Mouse (Mus musculus) MEL (cell line): ENCODE data around the gene Prkcg. TPM values are rescaled to one million over a fixed set of nuclear protein-coding genes. Genes with fewer than 3 reads are reported as not detected.

Experiments
- DNase-seq: peaks from one replicate; pipeline ENCODE4 v3.0.0; 2011; ENCODE audit warnings: low read depth, low spot score
- H3K27ac ChIP-seq: 2 replicates; pipeline ENCODE4 v1.5.1; 2012; ENCODE audit warnings: low read depth, mild to moderate bottlenecking, control low read depth, low read length, moderate library complexity; ENCODE audit not compliant: control insufficient read depth
- H3K27me3 ChIP-seq, 2 experiments: fragments of 150-350 bp in 1 of 2; sonication (generic) in 1 of 2; 2 replicates each; pipeline ENCODE4 v1.6.1; 2012; ENCODE audit warnings: low read length in 2 of 2, mild to moderate bottlenecking in 2 of 2, improper control_type of control experiment in 1 of 2, moderate library complexity in 1 of 2; ENCODE audit not compliant: insufficient read depth in 2 of 2, control insufficient read depth in 1 of 2
- H3K36me3 ChIP-seq, 2 experiments: 2 replicates each; pipeline ENCODE4 v1.6.1; 2012 to 2014; ENCODE audit warnings: low read length in 2 of 2, improper control_type of control experiment in 1 of 2, inconsistent platforms in 1 of 2, mild to moderate bottlenecking in 1 of 2; ENCODE audit not compliant: insufficient read depth in 2 of 2, control insufficient read depth in 1 of 2
- H3K4me1 ChIP-seq, 2 experiments: fragments of 150-350 bp in 1 of 2; sonication (generic) in 1 of 2; 2 replicates each; pipeline ENCODE4 v1.6.1; 2012; ENCODE audit warnings: low read length in 2 of 2, improper control_type of control experiment in 1 of 2, mild to moderate bottlenecking in 1 of 2; ENCODE audit not compliant: insufficient read depth in 2 of 2, control insufficient read depth in 1 of 2
- H3K4me3 ChIP-seq, 2 experiments: fragments of 150-350 bp in 1 of 2; sonication (generic) in 1 of 2; 2 replicates each; pipeline ENCODE4 v1.5.1; 2012; ENCODE audit warnings: low read depth in 2 of 2, low read length in 2 of 2, mild to moderate bottlenecking in 2 of 2, moderate library complexity in 2 of 2, control low read depth in 1 of 2, improper control_type of control experiment in 1 of 2; ENCODE audit not compliant: control insufficient read depth in 1 of 2, insufficient read depth in 1 of 2
- H3K79me2 ChIP-seq: 2 replicates; pipeline ENCODE4 v1.6.1; 2012; ENCODE audit warnings: mild to moderate bottlenecking, low read length, moderate library complexity; ENCODE audit not compliant: control insufficient read depth, poor library complexity, insufficient read depth
- H3K9ac ChIP-seq: 2 replicates; pipeline ENCODE4 v1.6.1; 2012; ENCODE audit warnings: low read depth, mild to moderate bottlenecking, control low read depth, low read length, moderate library complexity; ENCODE audit not compliant: control insufficient read depth, poor library complexity, severe bottlenecking
- H3K9me3 ChIP-seq: fragments of 150-350 bp; sonication (generic); replicated peaks from 2 replicates; pipeline ENCODE4 v1.6.1; 2012; ENCODE audit warnings: mild to moderate bottlenecking, low read length, improper control_type of control experiment, moderate library complexity; ENCODE audit not compliant: insufficient read depth
- BHLHE40 ChIP-seq: IDR thresholded peaks from 2 replicates; pipeline ENCODE4 v1.6.1; 2012; ENCODE audit warnings: low read depth, mild to moderate bottlenecking, inconsistent platforms, low read length, improper control_type of control experiment, borderline replicate concordance
- ELF1 ChIP-seq: IDR thresholded peaks from 2 replicates; pipeline ENCODE4 v1.6.1; 2014; ENCODE audit warnings: low read depth, mild to moderate bottlenecking, inconsistent platforms, low read length, improper control_type of control experiment, moderate library complexity
- EP300 ChIP-seq, 2 experiments: IDR thresholded peaks; 2 replicates each; pipeline ENCODE4 v1.6.1; 2011; ENCODE audit warnings: improper control_type of control experiment in 2 of 2, low read length in 2 of 2, low read depth in 1 of 2, mild to moderate bottlenecking in 1 of 2
- GABPA ChIP-seq: IDR thresholded peaks from 2 replicates; pipeline ENCODE4 v1.6.1; 2012; ENCODE audit warnings: low read depth, mild to moderate bottlenecking, inconsistent platforms, low read length, improper control_type of control experiment, moderate library complexity
- GATA1 ChIP-seq: IDR thresholded peaks from 2 replicates; pipeline ENCODE4 v1.6.1; 2011; ENCODE audit warnings: low read depth, low read length, improper control_type of control experiment
- HCFC1 ChIP-seq: IDR thresholded peaks from 2 replicates; pipeline ENCODE4 v1.6.1; 2012; ENCODE audit warnings: low read depth, mild to moderate bottlenecking, inconsistent platforms, low read length, improper control_type of control experiment, moderate library complexity
- JUND ChIP-seq: IDR thresholded peaks from 2 replicates; pipeline ENCODE4 v1.6.1; 2011; ENCODE audit warnings: low read depth, mild to moderate bottlenecking, improper control_type of control experiment, low read length
- MAX ChIP-seq: IDR thresholded peaks from 2 replicates; pipeline ENCODE4 v1.6.1; 2011; ENCODE audit warnings: low read length, improper control_type of control experiment
- MAZ ChIP-seq: IDR thresholded peaks from 2 replicates; pipeline ENCODE4 v1.6.1; 2012; ENCODE audit warnings: low read depth, mild to moderate bottlenecking, inconsistent platforms, low read length, improper control_type of control experiment
- MXI1 ChIP-seq: IDR thresholded peaks from 2 replicates; pipeline ENCODE4 v1.6.1; 2011; ENCODE audit warnings: mild to moderate bottlenecking, low read depth, low read length, improper control_type of control experiment
- MYB ChIP-seq: IDR thresholded peaks from 2 replicates; pipeline ENCODE4 v1.6.1; 2011; ENCODE audit warnings: mild to moderate bottlenecking, low read depth, low read length, improper control_type of control experiment
- MYC ChIP-seq: IDR thresholded peaks from 2 replicates; pipeline ENCODE4 v1.6.1; 2011; ENCODE audit warnings: low read depth, mild to moderate bottlenecking, low read length, improper control_type of control experiment, moderate library complexity
- NELFE ChIP-seq: IDR thresholded peaks from 2 replicates; pipeline ENCODE4 v1.6.1; 2011; ENCODE audit warnings: low read depth, low read length, improper control_type of control experiment
- POLR2A ChIP-seq, 2 experiments: IDR thresholded peaks; 2 replicates each; pipeline ENCODE4 v1.6.1; 2011 to 2012; ENCODE audit warnings: low read length in 2 of 2, mild to moderate bottlenecking in 2 of 2, control low read depth in 1 of 2, improper control_type of control experiment in 1 of 2, low read depth in 1 of 2, moderate library complexity in 1 of 2; ENCODE audit not compliant: control insufficient read depth in 1 of 2, insufficient read depth in 1 of 2, poor library complexity in 1 of 2
- POLR2AphosphoS2 ChIP-seq: IDR thresholded peaks from 2 replicates; pipeline ENCODE4 v1.6.1; 2011; ENCODE audit warnings: low read length, improper control_type of control experiment
- POLR2AphosphoS5 ChIP-seq: IDR thresholded peaks from 2 replicates; pipeline ENCODE4 v1.6.1; 2012; ENCODE audit warnings: low read depth, borderline replicate concordance, mild to moderate bottlenecking, inconsistent platforms, low read length, moderate library complexity, mixed read lengths
- USF1 ChIP-seq: IDR thresholded peaks from 2 replicates; pipeline ENCODE4 v1.6.1; 2014; ENCODE audit warnings: low read depth, mild to moderate bottlenecking, inconsistent platforms, low read length, improper control_type of control experiment, moderate library complexity
- USF2 ChIP-seq, 2 experiments: IDR thresholded peaks; 2 replicates each; pipeline ENCODE4 v1.6.1; 2011 to 2012; ENCODE audit warnings: improper control_type of control experiment in 2 of 2, low read length in 2 of 2, borderline replicate concordance in 1 of 2, inconsistent platforms in 1 of 2, low read depth in 1 of 2, mild to moderate bottlenecking in 1 of 2; ENCODE audit not compliant: insufficient read depth in 1 of 2
- ZKSCAN1 ChIP-seq: IDR thresholded peaks from 2 replicates; pipeline ENCODE4 v1.6.1; 2012; ENCODE audit warnings: low read depth, mild to moderate bottlenecking, inconsistent platforms, low read length, improper control_type of control experiment, moderate library complexity
- polyA plus RNA-seq, 2 experiments: library from polyadenylated mRNA; stranded (reverse) in 1 of 2; unstranded in 1 of 2; fragments of >175 nt in 1 of 2; fragments of >200 nt in 1 of 2; gene quantifications; 2 replicates each; pipeline versions ENCODE4 v1.2.1 to v1.2.4; 2012; ENCODE audit warnings: low replicate concordance in 2 of 2, low read depth in 1 of 2; ENCODE audit not compliant: insufficient read length in 2 of 2, insufficient read depth in 1 of 2, missing spikeins in 1 of 2
- total RNA-seq: library from RNA; depleted of rRNA; stranded (reverse); fragments of 300-350 nt; gene quantifications from 2 replicates; pipeline ENCODE4 v1.2.3, GENCODE M21; 2012

Gene Prkcg
- total and polyA plus RNA-seq, 3 experiments, result 0.10 TPM; not detected in 2

DNA sequence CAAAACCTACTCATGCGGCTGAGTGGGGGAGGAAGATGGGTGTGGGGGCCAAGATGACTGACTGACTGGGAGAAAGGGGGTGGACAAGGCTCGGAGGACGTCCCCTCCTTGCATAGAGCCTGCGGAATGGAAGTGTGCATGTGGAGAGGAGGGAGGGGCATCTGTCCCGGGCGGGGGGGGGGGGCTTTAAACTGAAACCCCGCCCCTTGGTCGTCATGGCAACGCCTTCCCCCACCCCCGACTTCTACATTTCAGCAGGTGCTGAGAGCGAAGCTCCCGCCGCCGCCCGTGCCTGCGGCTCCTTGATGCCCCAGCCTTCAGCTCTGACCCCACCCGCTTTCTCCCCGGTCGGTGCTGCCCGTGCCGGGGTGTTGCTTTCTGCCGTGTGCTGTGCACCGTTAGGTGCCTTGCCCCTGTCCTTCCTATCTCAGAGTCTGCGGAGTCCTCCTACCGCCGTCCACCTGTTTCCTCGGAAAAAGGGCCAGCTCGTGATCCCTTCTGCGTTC lies 14.3 kb downstream of the Prkcg start:
- H3K4me1 ChIP-seq, result no peaks in the 10 kb centered on the region
- H3K9ac ChIP-seq, result no peak overlapping the region
- peaks cover 0 to 2% of the 10 kb centered on the region in 2 experiments; a peak in 2 of 4 replicates for H3K27me3 ChIP-seq
- H3K79me2 ChIP-seq, result no peaks in the 10 kb centered on the region
- H3K4me3 ChIP-seq, result no peak overlapping the region
- H3K9me3 ChIP-seq, result no peaks in the 10 kb centered on the region
- no peak overlapping the region for H3K27ac ChIP-seq
- DNase-seq, result no peak
- H3K36me3 ChIP-seq, result no peaks in the 10 kb centered on the region
- TF ChIP-seq USF2 (IDR thresholded peaks at IDR 0.05; ENCODE audit: borderline replicate concordance in 1 of 2, insufficient read depth in 1 of 2, low read depth in 1 of 2, low read length in 2 of 2), result no peak
- no peak for TF ChIP-seq GATA1
- no peak for TF ChIP-seq BHLHE40
- no peak for TF ChIP-seq EP300 (IDR thresholded peaks at IDR 0.05; ENCODE audit: low read depth in 1 of 2, low read length in 2 of 2)
- TF ChIP-seq POLR2A (IDR thresholded peaks at IDR 0.05; ENCODE audit: control insufficient read depth in 1 of 2, insufficient read depth in 1 of 2, low read depth in 1 of 2, low read length in 2 of 2, poor library complexity in 1 of 2), result no peak
- TF ChIP-seq MYC, result no peak

DNA sequence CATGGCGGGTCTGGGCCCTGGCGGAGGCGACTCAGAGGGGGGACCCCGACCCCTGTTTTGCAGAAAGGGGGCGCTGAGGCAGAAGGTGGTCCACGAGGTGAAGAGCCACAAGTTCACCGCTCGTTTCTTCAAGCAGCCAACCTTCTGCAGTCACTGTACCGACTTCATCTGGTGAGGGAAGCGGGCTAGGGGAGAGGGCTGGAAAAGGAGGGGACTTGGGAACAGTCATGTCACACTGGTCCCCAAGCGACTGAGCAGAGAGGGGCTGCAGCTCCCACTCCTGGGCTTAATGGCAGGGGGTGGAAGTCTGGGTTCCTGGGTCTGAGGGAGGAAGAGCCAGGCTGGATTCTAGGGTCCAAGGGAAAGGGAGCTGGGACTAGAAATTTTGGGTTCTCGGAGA lies 14.8 kb downstream of the Prkcg start:
- no peak overlapping the region for H3K9ac ChIP-seq
- H3K36me3 ChIP-seq, result no peaks in the 10 kb centered on the region
- peaks cover 0 to 2% of the 10 kb centered on the region in 2 experiments; a peak in 2 of 4 replicates for H3K27me3 ChIP-seq
- no peak overlapping the region for H3K27ac ChIP-seq
- H3K9me3 ChIP-seq, result no peaks in the 10 kb centered on the region
- no peak overlapping the region for H3K4me3 ChIP-seq
- no peaks in the 10 kb centered on the region for H3K4me1 ChIP-seq
- TF ChIP-seq POLR2AphosphoS5, result no peak
- TF ChIP-seq GATA1, result no peak
- no peak for TF ChIP-seq MYB
- TF ChIP-seq MXI1, result no peak
- no peak for TF ChIP-seq HCFC1
- no peak for TF ChIP-seq POLR2AphosphoS2
- TF ChIP-seq MAX, result no peak
- no peak for TF ChIP-seq MAZ
- no peak for TF ChIP-seq NELFE
- TF ChIP-seq ZKSCAN1, result no peak
- TF ChIP-seq JUND, result no peak
- no peak for TF ChIP-seq GABPA
- no peak for TF ChIP-seq ELF1
- TF ChIP-seq USF1, result no peak
- TF ChIP-seq USF2 (IDR thresholded peaks at IDR 0.05; ENCODE audit: borderline replicate concordance in 1 of 2, insufficient read depth in 1 of 2, low read depth in 1 of 2, low read length in 2 of 2), result no peak
- no peak for TF ChIP-seq BHLHE40
- no peaks in the 10 kb centered on the region for H3K79me2 ChIP-seq
- no peak for DNase-seq
